Mouse (Mus musculus): ENCODE measurements at regions not wholly inside any gene's neighbourhood (a gene's known extent, or its start where the extent isn't known, plus 50 kb on each side); places are given as distances from the start of the nearest gene placed in this dataset.
A peak's percentile ranks its signal among the peaks of the same experiment; 100 is the strongest.

DNA sequence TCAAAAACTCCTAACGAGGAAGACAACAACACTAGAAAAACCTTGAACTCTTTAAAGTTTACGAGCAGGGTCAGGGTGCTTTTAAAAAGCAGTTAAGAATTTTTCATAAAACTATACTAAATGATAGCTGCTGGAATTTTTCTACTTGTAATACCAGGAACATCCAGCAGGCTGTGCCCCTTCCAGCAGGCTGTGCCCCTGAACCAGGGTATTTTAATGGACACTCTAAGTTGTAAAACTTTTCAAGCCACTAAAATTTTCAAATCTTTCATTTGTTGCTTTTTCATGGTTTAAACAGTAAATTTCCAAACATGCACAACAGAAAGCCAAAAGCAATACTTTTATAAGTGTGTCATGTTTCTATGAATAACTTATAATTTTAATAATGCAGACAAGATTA lies 68.2 kb upstream of the Gls start:
- DNase-seq, result no peak

DNA sequence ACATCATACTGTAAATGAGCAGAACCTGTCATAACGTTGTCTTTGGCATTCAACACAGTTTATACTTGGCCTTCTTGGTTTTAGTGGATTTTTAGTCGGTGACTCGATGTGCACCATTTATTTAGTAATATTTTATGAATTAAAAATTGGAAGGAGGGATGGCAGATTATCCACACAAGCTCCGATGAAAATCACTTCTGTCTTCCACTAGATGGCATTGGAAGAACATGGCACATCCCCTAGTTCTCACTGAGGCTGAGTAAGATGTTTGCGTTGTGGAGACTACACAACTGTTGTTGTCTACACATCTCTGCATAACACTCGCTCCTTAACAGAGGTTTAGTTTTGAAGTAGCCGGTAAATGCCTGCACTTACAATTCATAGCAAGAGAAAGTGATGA lies 66.5 kb upstream of the Gls start:
- DNase-seq, result no peak

DNA sequence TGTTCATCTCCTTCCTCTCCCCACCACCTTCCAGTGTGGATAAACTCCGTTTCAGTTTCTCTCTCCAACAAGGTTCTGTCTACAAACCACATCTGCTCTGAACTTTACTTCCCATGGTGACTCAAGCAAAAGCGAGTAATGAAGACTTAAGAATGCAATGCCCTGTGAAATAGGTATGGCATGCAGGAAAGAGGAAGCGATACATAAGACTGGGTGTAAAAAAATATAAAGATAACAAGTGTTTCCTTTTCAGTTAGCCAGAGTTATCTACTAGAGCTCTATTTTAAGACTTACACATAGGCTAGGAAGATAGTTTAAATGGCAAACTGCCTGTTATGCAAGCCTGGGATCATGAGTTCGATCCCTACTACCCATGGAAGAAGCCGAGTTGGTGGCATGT lies 65.3 kb upstream of the Gls start:
- no peak for DNase-seq

DNA sequence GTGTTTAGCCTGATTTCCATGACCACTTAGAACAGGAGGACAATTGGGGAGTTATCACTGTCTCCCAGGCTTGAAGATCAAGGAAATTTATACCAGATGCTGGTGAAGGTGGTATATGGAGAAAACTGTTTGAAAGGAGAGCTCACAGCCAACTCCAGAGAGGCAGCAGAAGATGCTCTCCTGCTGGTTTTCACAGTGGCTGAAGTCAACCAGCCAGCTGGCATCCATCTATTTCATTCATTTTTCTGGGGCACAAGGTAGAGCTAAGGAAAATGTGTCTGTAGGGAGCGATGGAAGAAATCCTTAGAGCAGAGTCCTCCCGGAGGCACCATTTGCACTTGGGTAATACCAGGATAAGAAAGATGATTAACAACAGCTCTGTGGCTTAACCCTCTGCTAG lies 63.1 kb upstream of the Gls start:
- DNase-seq, result peak; percentile 33

- no peak for DNase-seq
Observed at GRCm38 (mm10) chr1:52294521-52294920, 61.5 kb upstream of the Gls start.

- DNase-seq, result no peak
Observed at GRCm38 (mm10) chr1:52293393-52294099, 60.5 kb upstream of the Gls start.

Measured in cerebellum, adult 11-12 months (tissue).